Mouse (Mus musculus) limb, embryonic 12.5 days (tissue): Measurements from ENCODE around the gene Rasa2. TPM values are rescaled to one million over a fixed set of nuclear protein-coding genes. Genes with fewer than 3 reads are reported as not detected.

Experiments
- ATAC-seq: fragments of 200-750 bp; cut with Nextera tagmentation; 2 replicates; pipeline ENCODE4 v1.8.0; 2017; ENCODE audit warnings: low read depth, moderate TSS enrichment; ENCODE audit not compliant: insufficient number of reproducible peaks, insufficient read depth, low FRiP score, low TSS enrichment
- H3K27ac ChIP-seq: fragments of 300-500 bp; sonication (generic); 2 replicates; pipeline ENCODE4 v1.5.1; 2016; ENCODE audit warnings: mild to moderate bottlenecking, moderate library complexity
- H3K27me3 ChIP-seq: fragments of 300-500 bp; sonication (generic); 2 replicates; pipeline ENCODE4 v1.6.1; 2016; ENCODE audit warnings: mild to moderate bottlenecking, moderate library complexity
- H3K36me3 ChIP-seq: fragments of 300-500 bp; sonication (generic); 2 replicates; pipeline ENCODE4 v1.6.1; 2016; ENCODE audit warnings: mild to moderate bottlenecking, moderate library complexity
- H3K4me1 ChIP-seq: fragments of 300-500 bp; sonication (generic); replicated peaks from 2 replicates; pipeline ENCODE4 v1.6.1; 2016
- H3K4me2 ChIP-seq: fragments of 300-500 bp; sonication (generic); 2 replicates; pipeline ENCODE4 v1.6.1; 2016; ENCODE audit warnings: mild to moderate bottlenecking, moderate library complexity
- H3K4me3 ChIP-seq: fragments of 300-500 bp; sonication (generic); replicated peaks from 2 replicates; pipeline ENCODE4 v1.5.1; 2016; ENCODE audit warnings: mild to moderate bottlenecking
- H3K9ac ChIP-seq: fragments of 300-500 bp; sonication (generic); replicated peaks from 2 replicates; pipeline ENCODE4 v1.6.1; 2016; ENCODE audit warnings: mild to moderate bottlenecking, moderate library complexity
- H3K9me3 ChIP-seq: fragments of 300-500 bp; sonication (generic); 2 replicates; pipeline ENCODE4 v1.6.1; 2016; ENCODE audit warnings: mild to moderate bottlenecking, moderate library complexity
- WGBS: fragments of 180-500 bp; shearing (Covaris S2); methylation state at CpG from one replicate; pipeline ENCODE4 v1.1.7; 2016; 5-methylcytosine and 5-hydroxymethylcytosine counted together
- polyA plus RNA-seq: library from polyadenylated mRNA; unstranded; fragments of >200 nt; fragmentation: Nextera tagmentation; extraction: Ambion mirVana; gene quantifications from 2 replicates; pipeline ENCODE4 v1.2.1, GENCODE M21; 2016

The Rasa2 gene
- polyA plus RNA-seq, 1 experiment from 2014 or later, result 24.0 TPM

DNA sequence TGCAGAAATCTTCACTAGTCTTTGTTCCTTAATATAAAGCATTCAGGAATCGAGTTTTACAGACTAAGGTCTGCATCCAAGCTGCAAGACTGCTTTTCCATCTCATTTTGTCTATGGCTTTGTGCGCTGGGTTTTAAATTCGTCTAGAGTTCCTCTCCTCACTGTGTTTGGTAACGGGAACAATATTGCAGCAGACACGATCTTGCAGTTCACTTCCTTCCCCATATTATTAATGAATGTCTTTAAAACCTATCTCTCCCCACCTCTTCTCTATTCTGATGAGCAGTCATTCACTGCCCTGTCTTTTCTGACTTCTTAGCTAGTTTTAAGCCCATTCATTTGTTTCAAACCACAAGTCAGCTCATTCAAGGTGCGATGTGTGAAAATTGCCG, 5.7 kb upstream of the Rasa2 start:
- Histone ChIP-seq H3K27me3 (no peaks in the 10 kb centered on the region), H3K9ac (no peak overlapping the region), H3K36me3 (no peaks in the 10 kb centered on the region), H3K4me2 (no peak overlapping the region), H3K27ac (no peak overlapping the region), H3K4me1 (peaks cover 17% of the 10 kb centered on the region), H3K9me3 (no peaks in the 10 kb centered on the region), H3K4me3 (no peak overlapping the region)
- WGBS, result 72% methylated on average over 7 of the region's 7 CpGs
- no peak for ATAC-seq

DNA sequence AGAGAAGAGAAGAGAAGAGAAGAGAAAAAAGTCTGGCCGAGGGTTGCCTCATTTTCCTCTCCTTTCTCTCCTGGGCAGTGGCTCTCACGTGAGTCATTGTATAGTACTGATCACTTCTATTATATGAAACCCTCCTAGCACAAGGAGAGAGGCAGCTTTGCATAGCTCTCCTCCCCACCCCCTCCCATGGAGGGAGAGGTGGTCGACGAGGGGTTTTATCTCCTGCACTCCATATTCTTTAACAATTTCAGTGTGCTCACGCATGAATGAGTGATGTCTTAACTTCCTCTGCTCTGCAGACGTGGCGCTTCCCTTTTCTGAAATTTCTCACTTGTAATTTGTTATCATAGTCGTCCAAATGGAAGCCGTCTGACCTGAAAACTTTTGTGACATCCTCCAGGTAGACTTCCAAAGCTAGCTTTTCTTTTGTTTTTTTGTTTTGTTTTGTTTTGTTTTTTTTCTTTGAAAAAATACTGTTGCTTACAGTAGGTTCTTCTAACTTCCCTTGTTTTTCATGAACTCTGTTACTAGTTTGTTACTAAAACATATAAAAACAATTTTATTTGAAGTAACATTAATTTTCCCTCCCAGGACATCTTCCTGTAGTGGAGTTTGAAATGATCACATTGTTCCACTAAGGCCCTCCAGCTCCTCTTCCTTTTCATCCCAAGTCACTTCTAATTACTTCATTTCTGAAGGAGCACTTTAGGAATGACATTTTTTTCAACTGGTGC, 5.2 kb upstream of the Rasa2 start:
- no peak overlapping the region for H3K9ac ChIP-seq
- no peak for ATAC-seq
- no peaks in the 10 kb centered on the region for H3K9me3 ChIP-seq
- no peak overlapping the region for H3K4me2 ChIP-seq
- 76% methylated on average over 9 of the region's 9 CpGs for WGBS
- no peaks in the 10 kb centered on the region for H3K36me3 ChIP-seq
- H3K27me3 ChIP-seq, result no peaks in the 10 kb centered on the region
- H3K4me1 ChIP-seq, result peaks cover 21% of the 10 kb centered on the region
- no peak overlapping the region for H3K27ac ChIP-seq
- no peak overlapping the region for H3K4me3 ChIP-seq

DNA sequence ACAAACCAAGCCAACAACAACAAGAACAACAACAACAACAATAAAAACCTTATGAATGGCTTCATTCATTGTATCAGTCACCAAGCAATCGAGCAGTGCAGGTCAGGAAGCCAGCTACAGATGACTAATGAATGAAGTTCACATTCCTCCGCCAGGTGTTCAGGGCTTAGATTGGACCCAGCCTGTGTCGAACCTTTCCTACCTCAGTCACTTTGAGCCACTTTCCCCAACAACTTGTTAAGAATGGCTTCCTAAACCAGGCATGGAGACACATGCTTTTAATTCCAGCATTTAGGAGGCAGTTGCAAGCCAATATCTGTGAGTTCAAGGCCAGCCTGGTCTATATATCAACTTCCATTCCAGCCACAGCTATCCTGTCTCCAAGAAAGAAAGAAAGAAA, 4.5 kb upstream of the Rasa2 start:
- H3K27me3 ChIP-seq, result no peaks in the 10 kb centered on the region
- H3K4me1 ChIP-seq, result peaks cover 21% of the 10 kb centered on the region
- WGBS, result 60% methylated on average over 3 of the region's 3 CpGs
- no peaks in the 10 kb centered on the region for H3K9me3 ChIP-seq
- H3K9ac ChIP-seq, result no peak overlapping the region
- no peak overlapping the region for H3K27ac ChIP-seq
- no peaks in the 10 kb centered on the region for H3K36me3 ChIP-seq
- no peak overlapping the region for H3K4me2 ChIP-seq
- no peak overlapping the region for H3K4me3 ChIP-seq
- no peak for ATAC-seq

DNA sequence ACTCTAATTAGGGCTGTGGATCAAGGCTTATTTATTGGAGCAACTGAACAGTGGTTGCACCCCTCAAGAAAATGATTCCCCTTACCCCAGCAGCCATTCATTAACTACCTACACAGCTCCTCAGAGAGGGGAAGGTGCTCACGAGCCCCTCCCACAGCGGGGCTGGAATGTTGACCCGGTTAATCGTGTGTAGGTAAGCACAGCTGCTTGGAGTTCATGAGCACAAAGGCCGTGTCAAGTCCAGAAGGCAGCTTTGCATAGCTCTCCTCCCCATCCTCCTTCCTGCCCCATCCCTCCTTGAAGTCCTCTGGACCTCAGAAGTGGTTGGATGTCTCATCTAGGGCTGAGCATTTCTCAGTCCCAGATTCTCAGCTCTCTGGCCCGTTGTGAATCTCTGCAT, 3.8 kb upstream of the Rasa2 start:
- ATAC-seq, result no peak
- no peak overlapping the region for H3K27ac ChIP-seq
- no peaks in the 10 kb centered on the region for H3K36me3 ChIP-seq
- no peaks in the 10 kb centered on the region for H3K27me3 ChIP-seq
- WGBS, result 65% methylated on average over 6 of the region's 6 CpGs
- peaks cover 21% of the 10 kb centered on the region for H3K4me1 ChIP-seq
- H3K9me3 ChIP-seq, result no peaks in the 10 kb centered on the region
- no peak overlapping the region for H3K4me3 ChIP-seq
- no peak overlapping the region for H3K4me2 ChIP-seq
- H3K9ac ChIP-seq, result no peak overlapping the region

DNA sequence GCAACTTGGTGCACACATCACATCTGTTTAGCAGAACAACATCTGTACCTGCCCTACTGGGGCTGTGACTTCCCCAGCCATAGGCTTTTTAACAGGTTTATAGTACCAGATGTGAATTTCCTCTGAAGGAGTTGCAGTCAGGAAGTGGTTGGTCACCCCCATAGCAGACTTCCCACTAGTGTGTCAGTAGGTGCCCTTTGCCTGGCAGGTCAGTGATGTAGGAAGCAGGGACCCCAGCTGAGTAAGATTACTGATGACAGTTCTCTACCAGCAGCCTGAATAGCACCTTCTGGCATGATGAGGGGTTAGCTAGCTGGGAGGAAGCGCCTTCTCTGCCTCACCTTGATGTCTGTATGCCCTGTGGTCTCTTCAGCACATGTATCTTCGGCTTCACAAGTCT, 2.4 kb upstream of the Rasa2 start:
- no peaks in the 10 kb centered on the region for H3K9me3 ChIP-seq
- H3K9ac ChIP-seq, result no peak overlapping the region
- no peak for ATAC-seq
- no peak overlapping the region for H3K27ac ChIP-seq
- WGBS, result 62% methylated on average over 2 of the region's 2 CpGs
- no peak overlapping the region for H3K4me3 ChIP-seq
- H3K27me3 ChIP-seq, result no peaks in the 10 kb centered on the region
- H3K36me3 ChIP-seq, result no peaks in the 10 kb centered on the region
- H3K4me2 ChIP-seq, result no peak overlapping the region
- peaks cover 24% of the 10 kb centered on the region for H3K4me1 ChIP-seq

GRCm38 (mm10) chr9:96632756-96633155, 1.3 kb upstream of the Rasa2 start:
- no peak overlapping the region for H3K4me2 ChIP-seq
- no peak for ATAC-seq

GRCm38 (mm10) chr9:96632073-96632690, 765 bp upstream of the Rasa2 start:
- no peak overlapping the region for H3K9ac ChIP-seq

More at GRCm38 (mm10) chr9:96632756-96633155, 1.3 kb upstream of the Rasa2 start:
- H3K27ac ChIP-seq, result no peak overlapping the region
- peaks cover 28% of the 10 kb centered on the region for H3K4me1 ChIP-seq
- no peaks in the 10 kb centered on the region for H3K36me3 ChIP-seq
- no peaks in the 10 kb centered on the region for H3K9me3 ChIP-seq
- no peaks in the 10 kb centered on the region for H3K27me3 ChIP-seq
- 40% methylated on average over 7 of the region's 7 CpGs for WGBS
- H3K9ac ChIP-seq, result no peak overlapping the region
- H3K4me3 ChIP-seq, result no peak overlapping the region

DNA sequence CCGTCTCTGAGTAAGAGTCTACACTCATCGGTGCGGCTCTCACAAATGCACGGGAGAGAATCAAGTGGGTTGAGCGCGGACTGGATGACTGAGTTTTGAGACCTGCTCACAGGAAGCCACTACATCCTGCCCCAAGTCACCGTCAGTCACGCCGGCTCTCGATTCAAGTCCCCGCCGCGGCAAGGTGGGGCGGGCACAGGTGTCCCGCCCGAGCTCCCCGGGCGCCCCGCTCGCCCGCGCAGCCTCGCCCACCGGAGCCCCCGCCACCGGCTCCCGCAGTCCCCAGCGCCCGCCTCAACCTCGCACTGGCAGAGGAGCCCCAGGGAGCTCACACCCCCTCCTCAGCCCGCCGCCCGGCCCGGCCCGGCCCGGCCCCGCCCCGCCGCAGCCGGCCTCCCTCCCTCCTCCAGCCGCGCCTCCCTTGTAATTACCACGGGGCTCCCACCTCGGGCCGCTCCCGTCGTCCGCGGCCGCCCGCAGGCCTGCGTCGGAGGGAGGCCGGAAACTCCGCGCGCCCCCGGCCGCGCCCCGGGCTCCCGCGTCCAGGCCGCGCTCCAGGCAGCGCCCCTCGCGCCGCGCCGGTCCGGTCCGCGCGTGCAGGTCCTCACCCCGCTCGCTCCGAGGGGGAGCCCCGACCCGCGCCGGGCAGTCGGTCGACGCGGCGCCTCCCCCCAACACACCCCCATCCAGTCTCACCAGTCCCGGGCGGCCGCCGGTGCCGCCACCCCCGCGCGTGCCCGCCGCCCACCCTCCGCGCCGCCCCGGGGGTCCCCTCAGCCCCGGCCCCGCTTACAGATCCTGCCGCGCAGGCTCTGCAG, 637 bp downstream of the Rasa2 start:
- peak overlapping the region; percentile 74 for H3K4me2 ChIP-seq
- no peaks in the 10 kb centered on the region for H3K27me3 ChIP-seq
- ATAC-seq, result peak; percentile 78
- H3K27ac ChIP-seq, result peak overlapping the region; percentile 99
- no peaks in the 10 kb centered on the region for H3K9me3 ChIP-seq
- H3K9ac ChIP-seq, result peak overlapping the region; percentile 95
- peaks cover 28% of the 10 kb centered on the region for H3K4me1 ChIP-seq
- H3K36me3 ChIP-seq, result no peaks in the 10 kb centered on the region
- peak overlapping the region; percentile 84 for H3K4me3 ChIP-seq
- under 1% methylated on average over 88 of the region's 105 CpGs for WGBS

More at GRCm38 (mm10) chr9:96632073-96632690, 765 bp upstream of the Rasa2 start:
- Histone ChIP-seq H3K4me3 (no peak overlapping the region), H3K4me1 (peaks cover 28% of the 10 kb centered on the region), H3K27ac (no peak overlapping the region), H3K27me3 (no peaks in the 10 kb centered on the region), H3K36me3 (no peaks in the 10 kb centered on the region), H3K9me3 (no peaks in the 10 kb centered on the region), H3K4me2 (peak overlapping the region; percentile 74)
- WGBS, result 50% methylated on average over 6 of the region's 6 CpGs
- no peak for ATAC-seq

GRCm38 (mm10) chr9:96629151-96629550, 2.3 kb downstream of the Rasa2 start:
- Histone ChIP-seq H3K4me3 (no peak overlapping the region), H3K9me3 (no peaks in the 10 kb centered on the region), H3K4me1 (peaks cover 28% of the 10 kb centered on the region), H3K36me3 (peaks cover 5% of the 10 kb centered on the region), H3K27ac (no peak overlapping the region), H3K9ac (no peak overlapping the region), H3K27me3 (no peaks in the 10 kb centered on the region), H3K4me2 (no peak overlapping the region)
- 64% methylated on average over 4 of the region's 4 CpGs for WGBS
- ATAC-seq, result no peak

DNA sequence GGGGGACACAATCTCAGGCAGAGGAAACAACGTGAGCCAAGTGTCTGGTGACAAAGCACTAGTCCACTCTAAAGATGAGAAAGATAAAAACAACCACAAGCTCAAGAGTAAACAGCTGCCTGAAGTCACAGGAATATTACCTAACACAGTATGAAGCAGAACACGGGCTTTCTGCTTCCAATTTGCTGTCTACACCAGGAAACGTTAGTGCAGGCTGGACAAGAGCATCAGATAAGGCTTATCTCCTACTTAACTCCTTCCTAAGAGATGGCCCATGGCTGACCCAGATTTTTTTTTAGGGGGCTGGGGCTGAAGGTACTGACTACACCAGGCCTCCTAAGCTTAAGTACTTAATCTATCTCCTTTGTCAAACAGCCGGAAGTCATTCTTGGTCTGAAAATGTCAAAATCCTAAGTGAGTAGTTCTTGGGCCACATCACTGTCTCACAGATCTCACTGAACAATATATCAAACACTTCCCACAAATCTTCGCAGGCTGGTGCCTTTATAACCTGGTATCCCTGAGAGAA, 3.8 kb downstream of the Rasa2 start:
- H3K36me3 ChIP-seq, result peaks cover 9% of the 10 kb centered on the region
- no peak overlapping the region for H3K4me2 ChIP-seq
- no peak overlapping the region for H3K9ac ChIP-seq
- 35% methylated on average over 5 of the region's 5 CpGs for WGBS
- no peak overlapping the region for H3K4me3 ChIP-seq
- H3K4me1 ChIP-seq, result peaks cover 16% of the 10 kb centered on the region
- no peak overlapping the region for H3K27ac ChIP-seq
- no peaks in the 10 kb centered on the region for H3K9me3 ChIP-seq
- H3K27me3 ChIP-seq, result no peaks in the 10 kb centered on the region
- no peak for ATAC-seq

- 63% methylated on average over 1 of the region's 1 CpGs for WGBS
- peaks cover 10% of the 10 kb centered on the region for H3K4me1 ChIP-seq
- H3K4me2 ChIP-seq, result no peak overlapping the region
- no peaks in the 10 kb centered on the region for H3K9me3 ChIP-seq
- H3K27me3 ChIP-seq, result no peaks in the 10 kb centered on the region
- no peak for ATAC-seq
- H3K36me3 ChIP-seq, result peaks cover 9% of the 10 kb centered on the region
- H3K27ac ChIP-seq, result no peak overlapping the region
- H3K9ac ChIP-seq, result no peak overlapping the region
- no peak overlapping the region for H3K4me3 ChIP-seq
These were observed 4.4 kb downstream of the Rasa2 start for GRCm38 (mm10) chr9:96627042-96627441.
